Mouse (Mus musculus): Measurements from ENCODE around the gene Dnah7c. TPM values are rescaled to one million over a fixed set of nuclear protein-coding genes. Genes with fewer than 3 reads are reported as not detected.
"Not testable (repeated sequence)": the region's sequence is repeated elsewhere in the genome, so short reads cannot be mapped to it uniquely, and the experiment has no call there.

The Dnah7c gene
- polyA plus RNA-seq, 1 experiment from 2014 or later: 0.18 TPM

DNA sequence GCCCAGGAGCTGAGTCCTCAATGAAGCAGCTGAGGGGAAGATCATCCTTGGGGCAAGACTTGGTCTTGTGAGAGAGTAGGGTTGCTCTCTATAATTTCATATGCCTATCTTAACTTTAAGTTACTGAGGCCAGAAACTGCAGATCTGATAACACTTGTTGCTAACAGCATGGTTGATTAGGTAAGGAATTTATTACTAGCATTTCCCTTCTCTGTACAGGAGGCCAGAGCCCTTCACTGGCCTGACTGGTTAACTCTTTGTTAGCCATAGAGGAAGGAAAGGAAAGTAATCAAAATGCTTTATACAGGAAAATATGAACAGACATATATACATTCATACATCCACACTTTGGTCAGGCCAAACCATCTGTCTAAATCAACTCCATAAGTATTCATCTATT lies 95.6 kb downstream of the Dnah7c start:
- ATAC-seq (ENCODE audit: low FRiP score) (no peak), DNase-seq (ENCODE audit: low spot score, missing footprints) (no peak)
- H3K4me1 ChIP-seq (ENCODE audit: control insufficient read depth, insufficient read depth, low read length): no peaks in the 10 kb centered on the region

DNA sequence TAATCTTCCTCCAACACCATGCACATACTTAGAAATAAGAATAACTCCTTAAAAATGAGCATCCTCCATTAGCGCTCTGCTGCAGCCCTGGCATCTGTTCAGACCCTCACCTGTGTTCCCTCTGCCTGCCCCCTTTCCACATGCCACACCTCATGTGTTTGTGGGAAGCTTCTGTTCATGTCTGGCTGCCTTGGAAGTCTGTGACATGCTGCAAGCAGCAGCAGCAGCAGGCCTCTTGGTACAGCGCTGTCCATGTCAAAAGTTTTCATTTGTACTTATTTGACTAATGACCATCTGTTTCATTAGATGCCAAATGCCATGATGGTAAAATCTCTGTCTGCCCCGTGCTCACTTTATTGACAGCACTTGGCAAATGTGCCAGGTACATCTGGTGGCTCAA lies 101.1 kb downstream of the Dnah7c start:
- not testable (repeated sequence) for H3K4me2 ChIP-seq; H3K9ac ChIP-seq (ENCODE audit: low read length); H3K27ac ChIP-seq (ENCODE audit: low read depth, low read length); DNase-seq (ENCODE audit: low spot score, missing footprints); ATAC-seq (ENCODE audit: low FRiP score); H3K9me3 ChIP-seq (ENCODE audit: control insufficient read depth, low read length); H3K36me3 ChIP-seq (ENCODE audit: control insufficient read depth, insufficient read depth, low read length); H3K4me3 ChIP-seq (ENCODE audit: low read depth, low read length); H3K27me3 ChIP-seq (ENCODE audit: control insufficient read depth, insufficient read depth, low read length); H3K4me1 ChIP-seq (ENCODE audit: control insufficient read depth, insufficient read depth, low read length)
- 59% methylated on average over 3 of the region's 3 CpGs for WGBS

More for the DNA sequence above, 95.6 kb downstream of the Dnah7c start:
- Histone ChIP-seq H3K9me3 (ENCODE audit: control insufficient read depth, low read length) (no peaks in the 10 kb centered on the region), H3K9ac (ENCODE audit: low read length) (no peak overlapping the region), H3K27ac (ENCODE audit: low read depth, low read length) (no peak overlapping the region), H3K27me3 (ENCODE audit: control insufficient read depth, insufficient read depth, low read length) (no peaks in the 10 kb centered on the region), H3K4me3 (ENCODE audit: low read depth, low read length) (no peak overlapping the region), H3K36me3 (ENCODE audit: control insufficient read depth, insufficient read depth, low read length) (no peaks in the 10 kb centered on the region), H3K4me2 (no peak overlapping the region)

DNA sequence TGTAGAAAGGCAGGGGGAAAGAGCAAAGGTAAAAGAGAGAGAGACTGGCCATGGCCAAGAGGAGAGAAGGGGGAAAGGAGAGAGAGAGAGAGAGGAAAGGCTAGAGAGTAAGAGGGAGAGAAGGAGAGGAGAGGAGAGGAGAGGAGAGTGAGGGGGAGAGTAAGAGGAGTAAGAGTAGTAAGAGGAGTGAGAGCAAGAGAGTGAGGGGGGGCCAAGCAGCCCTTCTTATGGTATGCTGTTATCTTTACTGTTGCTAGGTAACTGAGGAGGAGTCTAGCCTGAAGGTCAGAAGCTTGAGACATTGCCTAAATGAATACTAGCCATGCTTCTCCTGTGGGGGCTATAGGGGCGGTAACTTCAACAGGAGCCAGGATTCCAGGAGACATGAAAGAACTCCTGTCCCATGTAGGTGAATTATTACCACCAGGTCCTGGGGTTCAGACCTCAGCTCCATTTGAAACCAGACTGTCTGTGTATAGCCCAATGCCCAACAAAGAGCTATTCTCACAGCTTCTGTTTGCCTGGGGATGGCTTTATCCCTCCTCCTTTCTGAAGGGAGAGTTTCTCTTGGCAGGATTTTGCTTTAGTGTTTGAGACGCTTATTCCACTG lies 119.5 kb downstream of the Dnah7c start:
- WGBS: 90% methylated on average over 2 of the region's 2 CpGs
- no peak for DNase-seq (ENCODE audit: low spot score, missing footprints)
- ATAC-seq (ENCODE audit: low FRiP score): no peak
- no peaks in the 10 kb centered on the region for H3K36me3 ChIP-seq (ENCODE audit: control insufficient read depth, insufficient read depth, low read length)
- no peaks in the 10 kb centered on the region for H3K4me1 ChIP-seq (ENCODE audit: control insufficient read depth, insufficient read depth, low read length)
- H3K9ac ChIP-seq (ENCODE audit: low read length): no peak overlapping the region
- H3K27ac ChIP-seq (ENCODE audit: low read depth, low read length): no peak overlapping the region
- H3K4me2 ChIP-seq: no peak overlapping the region
- H3K27me3 ChIP-seq (ENCODE audit: control insufficient read depth, insufficient read depth, low read length): no peaks in the 10 kb centered on the region
- H3K9me3 ChIP-seq (ENCODE audit: control insufficient read depth, low read length): no peaks in the 10 kb centered on the region
- H3K4me3 ChIP-seq (ENCODE audit: low read depth, low read length): no peak overlapping the region

DNA sequence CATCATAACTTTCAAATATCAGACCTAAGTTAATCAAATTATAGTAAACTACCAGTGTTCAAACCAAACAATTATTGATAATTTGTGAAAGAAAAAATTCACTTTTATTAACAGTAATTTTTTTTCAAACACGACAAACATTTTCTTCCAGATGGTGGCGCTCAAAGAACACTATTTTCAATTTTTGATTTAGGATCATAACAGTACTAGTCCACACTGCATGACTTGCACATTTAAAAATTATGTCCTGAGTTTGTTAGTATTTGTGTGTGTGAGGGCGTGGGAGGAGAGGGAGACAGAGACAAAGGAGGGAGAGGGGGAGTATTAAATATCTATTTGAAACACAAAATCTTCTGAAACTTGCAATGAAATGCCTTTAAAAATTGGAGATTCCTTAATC lies 155.0 kb downstream of the Dnah7c start:
- no peaks in the 10 kb centered on the region for H3K4me1 ChIP-seq (ENCODE audit: control insufficient read depth, insufficient read depth, low read length)
- DNase-seq (ENCODE audit: low spot score, missing footprints) (no peak), ATAC-seq (ENCODE audit: low FRiP score) (no peak)
- H3K36me3 ChIP-seq (ENCODE audit: control insufficient read depth, insufficient read depth, low read length): no peaks in the 10 kb centered on the region
- no peaks in the 10 kb centered on the region for H3K9me3 ChIP-seq (ENCODE audit: control insufficient read depth, low read length)
- WGBS: 45% methylated on average over 3 of the region's 3 CpGs
- H3K27ac ChIP-seq (ENCODE audit: low read depth, low read length): no peak overlapping the region
- no peak overlapping the region for H3K4me2 ChIP-seq
- H3K9ac ChIP-seq (ENCODE audit: low read length): no peak overlapping the region
- no peaks in the 10 kb centered on the region for H3K27me3 ChIP-seq (ENCODE audit: control insufficient read depth, insufficient read depth, low read length)
- H3K4me3 ChIP-seq (ENCODE audit: low read depth, low read length): no peak overlapping the region

DNA sequence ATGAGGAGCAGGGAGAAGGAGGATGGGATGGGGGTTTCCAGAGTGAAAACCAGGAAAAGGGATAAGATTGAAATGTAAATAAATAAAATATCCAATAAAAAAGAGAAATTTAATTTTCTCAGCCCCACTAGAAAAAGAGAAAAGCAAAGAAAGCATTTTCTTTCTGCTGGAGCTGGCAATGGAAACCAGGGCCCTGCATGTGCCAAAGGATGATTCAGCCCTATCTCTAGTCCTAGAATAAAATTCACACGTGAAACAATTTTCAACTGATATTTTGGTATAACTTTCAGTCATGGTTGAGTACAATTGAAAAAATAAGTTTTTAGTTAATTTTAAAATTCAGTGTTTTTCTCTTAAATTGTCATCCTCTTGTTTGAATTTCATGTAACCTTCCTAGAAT lies 168.4 kb downstream of the Dnah7c start:
- not testable (repeated sequence) for H3K4me3 ChIP-seq (ENCODE audit: low read depth, low read length); H3K4me2 ChIP-seq; ATAC-seq (ENCODE audit: low FRiP score); H3K4me1 ChIP-seq (ENCODE audit: control insufficient read depth, insufficient read depth, low read length); H3K9ac ChIP-seq (ENCODE audit: low read length); H3K36me3 ChIP-seq (ENCODE audit: control insufficient read depth, insufficient read depth, low read length); H3K9me3 ChIP-seq (ENCODE audit: control insufficient read depth, low read length); H3K27ac ChIP-seq (ENCODE audit: low read depth, low read length); DNase-seq (ENCODE audit: low spot score, missing footprints); H3K27me3 ChIP-seq (ENCODE audit: control insufficient read depth, insufficient read depth, low read length)
- 92% methylated on average over 1 of the region's 1 CpGs for WGBS

DNA sequence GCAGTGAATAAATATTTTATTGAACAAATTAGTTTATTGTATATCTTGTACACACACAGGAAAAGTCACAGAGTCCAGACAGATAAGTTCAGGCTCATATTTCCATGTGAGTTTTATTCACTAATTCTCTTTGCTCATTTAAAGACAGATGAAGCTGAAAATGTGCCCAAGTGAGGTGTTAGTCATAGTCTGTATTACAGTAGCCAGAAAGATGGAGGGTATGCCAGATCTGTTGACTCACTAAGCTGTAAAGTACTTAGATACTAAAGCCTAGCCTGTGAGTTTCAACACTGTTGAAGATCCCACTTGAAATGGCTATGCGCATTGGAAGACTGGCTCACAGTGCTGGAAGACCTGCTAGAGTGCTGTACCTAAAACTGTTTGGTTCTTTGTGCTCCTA lies 171.0 kb downstream of the Dnah7c start:
- not testable (repeated sequence) for DNase-seq (ENCODE audit: low spot score, missing footprints); H3K27ac ChIP-seq (ENCODE audit: low read depth, low read length); H3K4me3 ChIP-seq (ENCODE audit: low read depth, low read length); ATAC-seq (ENCODE audit: low FRiP score); H3K9me3 ChIP-seq (ENCODE audit: control insufficient read depth, low read length); H3K27me3 ChIP-seq (ENCODE audit: control insufficient read depth, insufficient read depth, low read length); H3K4me2 ChIP-seq; H3K4me1 ChIP-seq (ENCODE audit: control insufficient read depth, insufficient read depth, low read length); H3K9ac ChIP-seq (ENCODE audit: low read length); H3K36me3 ChIP-seq (ENCODE audit: control insufficient read depth, insufficient read depth, low read length)
- WGBS: no CpG with 5 or more reads among the region's 1 CpGs

DNA sequence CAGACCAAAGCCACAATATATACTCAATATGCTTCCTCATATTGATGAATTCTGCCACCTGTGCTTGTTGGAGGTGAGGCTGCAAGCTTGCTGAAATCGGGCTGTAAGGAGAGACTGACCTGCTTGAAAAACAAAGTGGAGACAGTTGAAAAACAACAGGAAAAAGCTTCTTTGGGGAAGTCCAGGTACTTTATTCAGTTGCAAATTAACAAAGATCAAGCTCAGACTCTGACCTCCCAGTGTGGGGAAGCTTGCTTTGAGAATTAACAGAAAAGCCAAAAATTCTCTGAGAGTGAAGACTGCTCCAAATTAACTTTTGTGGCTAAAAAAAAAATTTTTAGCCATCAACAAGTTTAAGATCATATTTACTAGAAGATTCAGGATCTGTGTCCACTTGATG lies 194.9 kb downstream of the Dnah7c start:
- DNase-seq (ENCODE audit: low spot score, missing footprints) (no peak), ATAC-seq (ENCODE audit: low FRiP score) (no peak)
- H3K4me1 ChIP-seq (ENCODE audit: control insufficient read depth, insufficient read depth, low read length): no peaks in the 10 kb centered on the region
- H3K9ac ChIP-seq (ENCODE audit: low read length): no peak overlapping the region
- H3K4me2 ChIP-seq: no peak overlapping the region
- no peaks in the 10 kb centered on the region for H3K36me3 ChIP-seq (ENCODE audit: control insufficient read depth, insufficient read depth, low read length)
- 82% methylated on average over 1 of the region's 1 CpGs for WGBS
- no peaks in the 10 kb centered on the region for H3K9me3 ChIP-seq (ENCODE audit: control insufficient read depth, low read length)
- no peak overlapping the region for H3K27ac ChIP-seq (ENCODE audit: low read depth, low read length)
- no peaks in the 10 kb centered on the region for H3K27me3 ChIP-seq (ENCODE audit: control insufficient read depth, insufficient read depth, low read length)
- no peak overlapping the region for H3K4me3 ChIP-seq (ENCODE audit: low read depth, low read length)

DNA sequence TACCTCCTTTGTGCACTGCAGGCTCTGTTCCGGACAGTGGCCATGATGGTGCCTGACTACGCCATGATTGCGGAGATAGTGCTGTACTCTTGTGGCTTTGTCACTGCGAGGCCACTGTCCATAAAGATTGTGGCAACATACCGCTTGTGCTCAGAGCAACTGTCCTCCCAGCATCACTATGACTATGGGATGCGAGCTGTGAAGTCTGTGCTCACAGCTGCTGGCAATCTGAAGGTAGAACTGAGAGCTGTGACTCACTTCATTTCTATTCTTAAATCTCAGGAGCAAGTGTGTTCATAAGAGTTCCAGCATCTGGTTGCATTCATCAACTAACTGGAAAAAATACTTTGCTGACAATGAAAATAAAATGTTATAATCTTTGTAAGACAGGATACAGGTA lies 200.5 kb downstream of the Dnah7c start:
- not testable (repeated sequence) for H3K9ac ChIP-seq (ENCODE audit: low read length); H3K27me3 ChIP-seq (ENCODE audit: control insufficient read depth, insufficient read depth, low read length); H3K4me3 ChIP-seq (ENCODE audit: low read depth, low read length); ATAC-seq (ENCODE audit: low FRiP score); H3K4me1 ChIP-seq (ENCODE audit: control insufficient read depth, insufficient read depth, low read length); H3K4me2 ChIP-seq; H3K9me3 ChIP-seq (ENCODE audit: control insufficient read depth, low read length); DNase-seq (ENCODE audit: low spot score, missing footprints); H3K27ac ChIP-seq (ENCODE audit: low read depth, low read length); H3K36me3 ChIP-seq (ENCODE audit: control insufficient read depth, insufficient read depth, low read length)
- WGBS: 94% methylated on average over 6 of the region's 6 CpGs

DNA sequence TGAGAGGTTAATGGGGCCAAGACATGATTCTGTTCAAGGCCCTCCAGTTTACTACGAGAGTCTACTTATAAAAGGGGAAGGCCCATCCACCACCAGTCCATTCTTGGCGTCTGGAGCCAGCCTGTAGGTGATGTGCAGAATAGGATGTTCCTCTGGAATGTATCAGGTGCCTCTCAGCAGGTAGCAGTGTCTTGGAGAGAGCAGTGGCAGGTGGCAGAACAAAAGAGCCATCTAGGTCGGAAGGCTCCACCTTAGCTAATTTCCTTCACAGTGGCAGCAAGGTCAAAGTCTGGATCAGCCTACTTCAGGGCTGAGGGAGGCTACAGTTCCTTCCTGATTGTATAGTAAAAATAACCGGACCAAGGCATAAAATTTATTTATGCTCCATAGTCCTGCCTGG lies 224.4 kb downstream of the Dnah7c start:
- H3K9ac ChIP-seq (ENCODE audit: low read length); H3K4me1 ChIP-seq (ENCODE audit: control insufficient read depth, insufficient read depth, low read length); H3K27ac ChIP-seq (ENCODE audit: low read depth, low read length); H3K27me3 ChIP-seq (ENCODE audit: control insufficient read depth, insufficient read depth, low read length); H3K36me3 ChIP-seq (ENCODE audit: control insufficient read depth, insufficient read depth, low read length); H3K9me3 ChIP-seq (ENCODE audit: control insufficient read depth, low read length); ATAC-seq (ENCODE audit: low FRiP score); DNase-seq (ENCODE audit: low spot score, missing footprints); H3K4me2 ChIP-seq; H3K4me3 ChIP-seq (ENCODE audit: low read depth, low read length): not testable (repeated sequence)
- WGBS: 83% methylated on average over 4 of the region's 4 CpGs

DNA sequence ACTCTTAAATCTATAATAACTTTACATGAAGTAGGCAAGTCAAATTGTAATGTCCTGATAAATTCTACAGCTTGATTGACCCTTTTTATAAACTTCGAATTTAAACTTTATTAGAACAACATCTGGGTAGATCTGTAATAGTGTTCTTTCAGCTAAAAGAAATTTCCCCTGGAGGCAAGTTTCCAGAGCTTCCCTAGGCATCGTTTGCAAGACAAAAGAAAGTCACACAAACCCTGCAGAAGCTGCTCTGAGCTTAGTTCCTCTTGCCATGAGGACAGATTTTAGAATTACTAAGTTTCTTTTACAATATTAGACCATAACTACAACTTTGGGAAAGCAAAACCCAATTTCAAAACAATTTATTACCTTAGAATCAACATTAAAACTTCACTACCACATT lies 227.3 kb downstream of the Dnah7c start:
- not testable (repeated sequence) for H3K9me3 ChIP-seq (ENCODE audit: control insufficient read depth, low read length); H3K4me3 ChIP-seq (ENCODE audit: low read depth, low read length); H3K27ac ChIP-seq (ENCODE audit: low read depth, low read length); H3K27me3 ChIP-seq (ENCODE audit: control insufficient read depth, insufficient read depth, low read length); DNase-seq (ENCODE audit: low spot score, missing footprints); H3K4me1 ChIP-seq (ENCODE audit: control insufficient read depth, insufficient read depth, low read length); H3K9ac ChIP-seq (ENCODE audit: low read length); H3K36me3 ChIP-seq (ENCODE audit: control insufficient read depth, insufficient read depth, low read length); ATAC-seq (ENCODE audit: low FRiP score); H3K4me2 ChIP-seq
- WGBS: 50% methylated on average over 2 of the region's 2 CpGs
